Mouse (Mus musculus) B cell, adult 67 days (primary cell): Measurements from ENCODE around the gene Lrpprc. TPM values are rescaled to one million over a fixed set of nuclear protein-coding genes. Genes with fewer than 3 reads are reported as not detected.

Source experiments
- total RNA-seq, 2 experiments: library from RNA; stranded (reverse); gene quantifications; 4 replicates each; pipeline ENCODE4 v1.2.4; 2023

The Lrpprc gene
- 10 to 100 TPM; 51.5 to 57.2 TPM for total RNA-seq

GRCm38 (mm10) chr17:84790447-84791098 lies at the start of gene Lrpprc:
Lrpprc (minus strand) TSS chr17:84790789.

GRCm38 (mm10) chr17:84682734-84683717 lies 107.6 kb downstream of the Lrpprc start, which contains the start of gene Abcg5:
Abcg5 (minus strand) TSS chr17:84683011.

GRCm38 (mm10) chr17:84675951-84676366 lies 114.6 kb downstream of the Lrpprc start, which contains the start of gene Abcg8:
Abcg8 (plus strand) TSS chr17:84676302.

Other genes with a start within 250 kb of the Lrpprc start
- not detected for gene Dync2li1, start 164.3 kb downstream of the Lrpprc start, total RNA-seq
- not detected for gene Abcg8, start 114.5 kb downstream of the Lrpprc start, total RNA-seq
- gene Abcg5, start 107.8 kb downstream of the Lrpprc start, total RNA-seq: not detected
- gene Ppm1b, start 166.0 kb upstream of the Lrpprc start, total RNA-seq: 10 to 100 TPM; 73.2 TPM
- 1 to 10 TPM in 1 of 2 experiments, under 1 TPM in 1; 0.56 to 1.6 TPM for gene Slc3a1, start 237.6 kb upstream of the Lrpprc start, total RNA-seq